Comparison of ENCODE assay signal across 8 mouse cellular contexts in the genomic region with DNA sequence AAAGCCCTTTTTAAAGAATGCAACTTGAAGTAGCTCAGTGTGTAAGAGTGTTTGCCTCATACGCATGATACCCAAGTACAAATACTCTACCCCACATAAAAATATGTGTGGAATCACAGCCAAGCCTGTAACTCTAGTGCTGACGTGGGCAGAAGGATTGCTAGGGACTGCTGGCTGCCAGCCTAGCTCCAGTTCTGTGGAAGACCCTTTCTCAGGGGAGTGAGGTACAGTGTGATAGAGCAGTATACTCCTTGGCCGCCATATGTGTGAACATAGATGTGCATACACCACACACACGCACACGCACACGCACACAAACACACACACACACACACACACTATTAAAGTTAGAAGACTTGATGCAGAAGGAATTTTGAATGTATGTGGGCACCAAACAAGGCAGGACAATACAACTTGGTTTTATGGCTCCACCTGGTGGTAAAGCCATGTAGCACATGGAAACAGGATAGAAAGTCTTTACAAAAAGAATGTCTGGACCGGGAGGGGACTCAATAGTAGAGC. TPM values are rescaled to one million over a fixed set of nuclear protein-coding genes. Genes with fewer than 3 reads are reported as not detected.
A peak's percentile ranks its signal among the peaks of the same experiment; 100 is the strongest.
DNase-seq lines count a peak whose midpoint lies in the region; ATAC-seq and TF ChIP-seq lines count a peak whose summit lies in the region.

No protein-coding gene starts in this region.

- ATAC-seq in frontal cortex, adult (ENCODE audit: low TSS enrichment), result peak; percentile 89
- peak; percentile 23; the same call in 1 of the 2 replicates for ATAC-seq in liver, embryonic 11.5 days (replicated peaks; ENCODE audit: low FRiP score)
- ATAC-seq in neural tube, embryonic 11.5 days (ENCODE audit: insufficient read depth, low FRiP score, low TSS enrichment), result no peak

- WGBS in cerebellum, adult 2 months, result 59% methylated on average over 7 of the region's 7 CpGs
- WGBS in liver, embryonic 11.5 days, result 63% methylated on average over 7 of the region's 7 CpGs
- WGBS in neural tube, embryonic 11.5 days, result 72% methylated on average over 7 of the region's 7 CpGs
- WGBS in thymus, adult 2 months, result 87% methylated on average over 7 of the region's 7 CpGs

- peak; percentile 40; the same call in 1 of the 2 replicates for TF ChIP-seq CTCF in cerebellum, adult 2 months (IDR thresholded peaks at IDR 0.05; ENCODE audit: borderline replicate concordance, insufficient read depth, low read depth, low read length)
- TF ChIP-seq CTCF in thymus, adult 2 months (IDR thresholded peaks at IDR 0.05; ENCODE audit: borderline replicate concordance, control insufficient read depth, extremely low read depth, insufficient read depth, low read length, poor library complexity), result no peak

- peak; percentile 32 for DNase-seq in urinary bladder, postnatal 36 days (ENCODE audit: low spot score in 2 of 2)
- DNase-seq in urinary bladder, postnatal 4 days (ENCODE audit: low spot score in 2 of 2), result no peak
- DNase-seq in cerebellum, adult 2 months, result peak; percentile 30 to 37
- peak; percentile 28 to 62 for DNase-seq in kidney, adult 8-10 months
- no peak for DNase-seq in liver, embryonic 11.5 days (ENCODE audit: low spot score)
- peak; percentile 40 for DNase-seq in neural tube, embryonic 11.5 days (ENCODE audit: low spot score)
- peak; percentile 58 for DNase-seq in thymus, adult 2 months

- TF ChIP-seq POLR2A in cerebellum, adult 2 months (IDR thresholded peaks at IDR 0.05; ENCODE audit: borderline replicate concordance, insufficient read depth, low read length), result no peak
- TF ChIP-seq POLR2A in thymus, adult 2 months (IDR thresholded peaks at IDR 0.05; ENCODE audit: control insufficient read depth, extremely low read depth, insufficient read depth, low read length, poor library complexity), result no peak

- H3K4me3 ChIP-seq in cerebellum, adult 2 months (replicated peaks; ENCODE audit: insufficient read depth, low read depth, low read length), result no peak overlapping the region
- H3K4me3 ChIP-seq in liver, embryonic 11.5 days (ENCODE audit: low read depth, low read length), result no peak overlapping the region
- no peak overlapping the region for H3K4me3 ChIP-seq in neural tube, embryonic 11.5 days (ENCODE audit: low read depth, low read length)
- no peak overlapping the region for H3K4me3 ChIP-seq in thymus, adult 2 months (ENCODE audit: control insufficient read depth, insufficient read depth, low read length)

- no peaks in the 10 kb centered on the region for H3K9me3 ChIP-seq in liver, embryonic 11.5 days (ENCODE audit: control insufficient read depth, low read length)
- H3K9me3 ChIP-seq in neural tube, embryonic 11.5 days (ENCODE audit: control insufficient read depth, low read length), result no peaks in the 10 kb centered on the region

- H3K4me2 ChIP-seq in liver, embryonic 11.5 days, result no peak overlapping the region
- no peak overlapping the region for H3K4me2 ChIP-seq in neural tube, embryonic 11.5 days (ENCODE audit: low read depth)

- H3K27ac ChIP-seq in cerebellum, adult 2 months (ENCODE audit: insufficient read depth, low read length), result no peak overlapping the region
- no peak overlapping the region for H3K27ac ChIP-seq in liver, embryonic 11.5 days (ENCODE audit: low read depth, low read length)
- H3K27ac ChIP-seq in neural tube, embryonic 11.5 days (ENCODE audit: low read depth, low read length), result no peak overlapping the region
- H3K27ac ChIP-seq in thymus, adult 2 months (ENCODE audit: control insufficient read depth, insufficient read depth, low read length), result no peak overlapping the region

- no peaks in the 10 kb centered on the region for H3K4me1 ChIP-seq in cerebellum, adult 2 months (ENCODE audit: control insufficient read depth, insufficient read depth, low read length)
- H3K4me1 ChIP-seq in liver, embryonic 11.5 days (replicated peaks; ENCODE audit: control insufficient read depth, insufficient read depth, low read length), result no peaks in the 10 kb centered on the region
- no peaks in the 10 kb centered on the region for H3K4me1 ChIP-seq in neural tube, embryonic 11.5 days (ENCODE audit: control insufficient read depth, insufficient read depth, low read length)
- no peaks in the 10 kb centered on the region for H3K4me1 ChIP-seq in thymus, adult 2 months (replicated peaks; ENCODE audit: control insufficient read depth, insufficient read depth, low read length)

- H3K27me3 ChIP-seq in cerebellum, adult 2 months (ENCODE audit: control insufficient read depth, insufficient read depth, low read length), result no peaks in the 10 kb centered on the region
- no peaks in the 10 kb centered on the region for H3K27me3 ChIP-seq in liver, embryonic 11.5 days (replicated peaks; ENCODE audit: control insufficient read depth, insufficient read depth, low read length)
- H3K27me3 ChIP-seq in neural tube, embryonic 11.5 days (ENCODE audit: control insufficient read depth, insufficient read depth, low read length), result no peaks in the 10 kb centered on the region
- H3K27me3 ChIP-seq in thymus, adult 2 months (ENCODE audit: control insufficient read depth, insufficient read depth, low read length), result no peaks in the 10 kb centered on the region

- no peaks in the 10 kb centered on the region; the same call in 1 of the 2 replicates for H3K36me3 ChIP-seq in liver, embryonic 11.5 days (ENCODE audit: control insufficient read depth, insufficient read depth, low read length)
- H3K36me3 ChIP-seq in neural tube, embryonic 11.5 days (ENCODE audit: control insufficient read depth, insufficient read depth, low read length), result no peaks in the 10 kb centered on the region
- H3K36me3 ChIP-seq in thymus, adult 2 months (ENCODE audit: control insufficient read depth, insufficient read depth, low read length), result 0 out of 2 replicates have a peak, but pooled peaks cover 4% of the 10 kb centered on the region

- no peak overlapping the region for H3K9ac ChIP-seq in liver, embryonic 11.5 days (ENCODE audit: low read depth, low read length)
- no peak overlapping the region for H3K9ac ChIP-seq in neural tube, embryonic 11.5 days (ENCODE audit: low read length)

RNA-seq across cellular contexts. Expression of a gene that starts 41.2 kb away (rescaled TPM):
- 28.0 and 30.8 TPM in 2 replicates for polyA plus RNA-seq in cerebellum, adult 2 months (2012; rRNA removed)
- 7.6 and 8.0 TPM in 2 replicates for polyA plus RNA-seq in liver, embryonic 11.5 days (2014; fragmentation: Nextera tagmentation; extraction: Ambion mirVana)
- 14.4 and 15.2 TPM in 2 replicates for polyA plus RNA-seq in neural tube, embryonic 11.5 days (2014; fragmentation: Nextera tagmentation; extraction: Ambion mirVana)
- 19.4 and 21.1 TPM in 2 replicates for polyA plus RNA-seq in thymus, adult 2 months (2012; rRNA removed)

Comparison
In these comparisons a context has a peak if more than half of its experiments do, and no peak if none do; other contexts are left out.
1. DNase-seq: peak in urinary bladder, postnatal 36 days (2 of 2), cerebellum, adult 2 months (2 of 2), kidney, adult 8-10 months (2 of 2), neural tube, embryonic 11.5 days (single experiment) and thymus, adult 2 months (single experiment); none in urinary bladder, postnatal 4 days (0 of 2) and liver, embryonic 11.5 days (single experiment).